Mouse (Mus musculus) R1 (cell line): ENCODE results near the gene Ddah1.

Experiments used
- DNase-seq: peaks from one replicate; pipeline ENCODE4 v3.0.0-alpha.2; 2018; ENCODE audit warnings: low read depth, low spot score

The Ddah1 gene

DNA sequence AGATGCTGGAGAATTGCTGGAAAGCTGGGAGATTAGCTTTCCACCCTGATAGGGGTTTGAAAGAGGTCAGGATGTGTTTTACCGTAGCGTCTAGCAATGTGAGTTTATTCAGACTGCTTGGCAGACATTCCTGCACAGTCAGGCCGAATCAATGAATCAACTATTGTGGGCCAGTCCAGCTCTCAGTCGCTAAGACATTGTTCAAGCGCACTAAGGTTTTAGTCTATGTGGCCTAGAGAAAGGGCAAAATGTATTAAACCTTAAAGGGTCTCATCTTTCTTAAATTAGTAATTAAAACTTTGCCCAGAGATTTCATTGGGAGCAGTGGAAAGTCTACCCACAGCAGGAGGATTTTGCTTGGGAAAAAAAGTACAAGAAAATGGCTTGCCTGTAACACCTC is 48.0 kb downstream of the Ddah1 start:
- no peak for DNase-seq

DNA sequence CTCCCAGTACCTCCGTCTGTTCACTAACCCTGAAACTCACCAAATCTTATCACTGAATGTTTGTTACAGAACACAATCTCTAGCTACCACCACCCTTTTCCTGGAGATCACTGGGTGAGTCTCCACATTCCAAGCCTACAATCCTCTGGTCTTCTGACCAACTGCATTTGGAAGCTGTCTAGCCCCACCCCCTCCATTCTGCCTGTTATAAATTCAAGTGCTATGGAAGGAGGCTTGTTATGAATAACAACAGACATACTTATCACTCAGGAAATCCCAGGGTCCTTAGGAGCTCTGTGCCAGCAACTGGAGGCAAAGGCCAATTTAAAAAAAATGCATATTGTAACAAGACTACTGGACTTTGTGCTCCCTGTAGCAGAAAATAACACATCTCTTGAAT is 58.3 kb downstream of the Ddah1 start:
- DNase-seq, result peak; percentile 60

DNA sequence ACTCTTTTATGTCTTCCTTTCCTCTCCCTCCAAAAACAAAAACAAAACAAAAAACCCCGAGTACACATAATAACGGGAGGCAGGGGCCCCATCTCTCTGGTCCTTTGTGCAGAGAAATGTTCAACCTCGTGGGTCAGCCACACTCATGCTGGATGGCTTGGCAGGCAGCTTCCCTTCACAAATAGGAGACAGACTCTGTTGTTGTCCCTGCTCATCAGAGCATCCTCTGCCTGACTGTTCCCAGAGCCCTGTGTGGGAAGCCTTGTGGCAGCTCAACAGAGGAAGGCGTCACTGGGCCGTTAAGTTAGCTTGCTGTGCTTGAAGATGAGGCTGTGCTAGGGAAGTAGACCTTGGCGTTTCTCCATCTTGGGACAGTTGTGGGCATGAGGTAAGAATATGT is 58.8 kb downstream of the Ddah1 start:
- DNase-seq, result no peak

DNA sequence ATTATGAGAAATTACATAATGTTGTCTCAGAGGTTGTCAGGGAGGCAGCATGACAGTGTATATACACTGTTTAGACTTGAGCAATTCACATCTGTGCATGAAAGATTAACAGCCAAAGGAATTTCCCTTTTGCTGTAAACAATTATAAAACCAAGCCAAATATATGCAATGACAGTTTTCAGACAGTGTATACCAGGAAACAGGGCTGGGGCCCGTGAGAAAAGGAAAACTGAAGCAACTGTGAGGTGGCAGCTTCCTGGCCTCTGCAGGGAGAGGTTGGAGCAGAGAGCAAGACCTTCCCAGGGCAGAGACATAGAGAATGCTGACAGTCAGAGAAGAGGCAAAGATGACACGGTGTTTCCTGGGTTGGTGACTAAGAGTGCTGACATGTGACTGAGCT is 62.0 kb downstream of the Ddah1 start:
- no peak for DNase-seq

DNA sequence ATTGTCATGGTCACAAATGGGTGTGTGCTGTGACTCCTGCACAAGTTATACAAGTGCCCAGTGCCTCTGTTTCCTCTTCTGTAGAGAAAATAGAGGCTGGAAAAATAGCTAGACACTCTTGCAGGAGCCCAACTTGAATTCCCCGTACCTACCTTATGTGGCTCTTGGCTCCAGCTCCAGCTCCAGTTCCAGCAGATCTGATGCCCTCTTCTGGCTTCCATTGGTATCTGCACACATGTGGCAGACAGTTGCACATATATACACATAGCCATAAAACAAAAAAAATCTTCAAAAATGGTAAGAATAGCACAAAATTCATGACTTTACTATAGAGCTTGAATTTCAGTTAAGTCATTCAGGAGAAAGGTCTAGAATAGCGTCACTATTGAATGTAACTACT is 62.5 kb downstream of the Ddah1 start:
- peak; percentile 60 for DNase-seq

DNA sequence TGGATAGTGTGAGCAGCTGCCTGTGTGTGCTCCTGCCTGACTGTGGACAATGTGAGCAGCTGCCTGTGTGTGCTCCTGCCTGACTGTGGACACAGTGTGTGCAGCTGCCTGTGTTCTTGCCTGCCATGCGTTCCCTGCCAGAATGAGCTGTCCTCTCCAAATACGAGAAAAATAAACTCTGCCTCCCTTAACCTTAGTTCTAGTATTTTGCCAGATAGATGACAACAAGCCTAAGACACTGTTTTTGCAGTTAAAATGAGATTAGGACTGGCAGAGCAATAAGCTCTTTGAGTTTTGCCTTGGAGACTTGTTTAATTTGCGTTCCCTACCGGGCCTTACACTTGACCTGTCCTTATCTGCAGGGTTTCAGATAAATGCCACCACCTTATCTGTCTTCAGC is 63.7 kb downstream of the Ddah1 start:
- no peak for DNase-seq

DNA sequence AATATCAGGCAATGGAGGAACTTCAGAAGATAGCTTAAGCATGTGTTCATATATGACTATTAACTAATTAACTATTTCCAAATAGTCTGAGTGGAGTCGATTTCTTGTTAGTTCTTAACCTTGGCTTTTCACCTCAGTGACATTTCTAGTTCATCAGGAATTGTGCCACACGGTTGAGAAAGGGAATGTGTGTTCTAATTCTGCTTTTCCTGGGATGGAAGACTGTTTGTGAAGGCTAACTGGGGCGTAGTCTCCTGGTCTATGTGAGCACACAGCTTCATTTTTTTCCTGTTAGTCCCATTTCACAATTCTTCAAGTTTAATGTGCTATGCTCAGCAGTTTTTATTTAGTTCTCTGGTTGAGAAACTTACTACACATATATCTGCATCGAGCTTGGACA is 65.2 kb downstream of the Ddah1 start:
- DNase-seq, result no peak

DNA sequence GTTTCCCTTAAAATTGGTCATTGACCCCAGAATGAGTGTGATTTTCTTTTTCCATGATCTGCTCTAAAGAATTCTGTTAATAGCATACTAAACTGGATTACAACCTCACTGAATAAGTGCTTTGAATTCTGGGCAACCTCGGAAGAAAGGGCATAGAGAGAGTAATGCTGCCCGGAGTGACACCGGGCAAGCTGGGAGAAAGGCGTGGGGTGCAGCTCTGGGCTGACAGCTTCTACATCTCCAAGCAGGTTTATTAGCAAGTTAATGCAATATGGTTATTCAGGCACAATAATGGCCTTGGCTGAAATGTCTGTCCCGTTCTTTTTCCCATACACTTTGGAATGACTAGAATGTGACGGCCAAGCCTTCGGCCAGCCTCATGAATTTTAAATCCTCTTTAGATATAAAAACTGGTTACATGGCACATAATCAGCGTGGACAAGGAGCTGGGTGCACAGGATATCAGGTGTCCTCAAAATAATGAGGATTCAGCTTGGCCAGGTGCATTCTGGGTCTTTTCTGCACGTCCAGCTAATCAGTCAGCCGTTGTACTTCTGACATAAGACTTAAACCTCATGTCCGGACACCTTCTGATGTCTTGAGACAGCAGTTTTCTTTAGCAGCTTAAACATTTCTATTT is 67.1 kb downstream of the Ddah1 start:
- DNase-seq, result no peak

DNA sequence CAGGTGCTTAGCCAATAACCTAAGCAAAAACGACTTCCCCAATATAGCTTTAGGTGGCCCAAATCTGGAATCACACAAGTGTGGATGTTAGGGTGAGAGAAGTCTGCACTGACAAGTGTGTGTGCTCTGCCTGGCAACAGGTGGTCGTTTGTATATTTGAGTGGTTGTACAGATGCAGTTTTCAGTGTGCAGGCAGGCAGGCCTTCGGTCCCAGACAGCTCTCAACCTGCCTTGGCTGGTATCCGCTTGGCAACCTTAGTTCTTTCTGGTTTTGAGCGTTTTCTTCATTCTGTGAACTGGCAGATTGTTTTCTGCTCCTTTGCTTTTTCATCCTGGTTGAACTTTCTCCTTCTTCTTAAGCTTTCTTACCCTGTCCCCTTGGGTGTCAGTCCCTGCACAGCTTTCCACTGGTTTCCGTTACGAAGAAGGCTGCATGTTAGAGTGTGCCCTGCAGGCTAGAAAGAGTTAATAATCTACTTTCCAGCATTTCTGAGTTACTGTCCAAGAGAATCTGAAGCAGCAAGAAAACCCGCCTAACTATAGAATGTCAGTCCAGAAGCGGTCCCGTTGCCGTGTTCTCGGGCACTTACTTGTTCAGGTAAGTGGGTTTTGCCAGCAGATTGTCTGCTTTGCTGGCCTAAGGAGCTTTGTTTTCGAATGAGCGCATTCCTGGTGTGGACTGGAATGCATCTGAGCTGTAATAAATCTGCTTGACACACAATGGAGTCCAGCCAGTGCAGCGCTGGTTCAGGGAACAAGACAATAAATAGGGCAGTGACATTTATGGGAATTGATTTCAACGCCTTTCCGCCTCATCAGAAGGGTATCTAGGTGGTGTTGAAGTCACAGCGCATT is 68.9 kb downstream of the Ddah1 start:
- peak; percentile 19 for DNase-seq

DNA sequence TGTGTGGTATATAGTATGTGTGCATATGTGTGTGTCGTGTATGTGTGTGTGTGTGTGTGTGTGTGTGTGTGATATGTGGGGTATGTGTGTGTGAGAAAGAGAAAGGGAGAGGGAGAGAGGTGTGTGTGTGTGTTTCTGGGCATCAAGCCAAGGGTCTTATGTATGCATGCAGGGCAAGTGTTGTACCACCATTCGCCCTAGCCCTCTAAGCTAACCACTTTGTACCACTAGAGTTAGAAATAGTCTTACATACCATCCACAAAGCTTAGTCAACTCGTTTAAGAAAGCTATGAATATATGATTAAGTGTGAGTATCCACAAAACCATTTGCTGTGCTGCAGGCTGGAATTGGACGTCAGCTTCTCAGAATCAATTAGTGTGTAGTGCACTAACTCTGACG is 70.4 kb downstream of the Ddah1 start:
- DNase-seq, result no peak

DNA sequence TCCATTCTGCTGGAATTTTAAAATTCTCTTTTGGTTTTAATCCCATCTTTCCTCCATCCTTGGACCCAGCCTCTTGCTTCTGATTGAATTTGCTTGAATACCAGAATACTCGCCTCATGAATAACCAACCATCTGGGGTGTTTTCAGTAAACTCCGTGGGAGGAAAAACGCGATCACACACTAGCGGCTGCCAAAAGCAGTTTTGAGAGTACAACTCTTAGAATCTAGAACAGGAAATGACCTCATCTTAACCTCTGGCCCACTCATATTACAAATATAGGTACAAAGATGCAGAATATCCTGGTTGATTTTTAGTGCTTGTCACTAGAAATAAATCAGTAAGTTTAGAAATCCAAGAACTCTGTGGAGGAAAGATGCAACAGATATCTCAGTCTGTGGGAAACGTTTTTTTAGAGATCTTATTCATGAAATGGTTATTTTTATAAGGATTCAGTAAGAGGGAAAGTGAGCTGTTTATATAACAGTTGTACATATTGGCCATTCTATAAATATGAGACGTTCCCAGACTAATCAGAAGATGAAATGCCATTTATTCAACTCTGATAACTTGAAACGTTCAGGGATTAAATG is 75.6 kb downstream of the Ddah1 start:
- DNase-seq, result no peak

DNA sequence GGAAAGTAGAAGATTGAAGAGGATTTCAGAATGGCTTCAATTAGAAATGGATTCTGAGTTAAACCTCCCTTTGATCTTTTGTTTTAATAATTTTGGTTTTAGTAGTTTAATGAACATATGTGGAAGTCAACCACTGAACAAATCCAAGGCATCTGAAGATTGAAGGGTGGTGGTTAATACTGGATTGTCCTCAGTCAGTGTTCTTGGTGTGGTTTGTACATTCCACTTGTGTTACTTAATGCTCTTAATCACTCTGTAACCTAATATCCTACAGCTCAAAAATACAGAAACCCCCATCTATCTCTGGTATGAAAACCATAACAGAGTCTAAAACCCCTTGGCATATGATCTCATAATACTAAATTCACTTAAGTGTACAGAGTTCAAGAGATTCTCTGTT is 79.8 kb downstream of the Ddah1 start:
- no peak for DNase-seq

DNA sequence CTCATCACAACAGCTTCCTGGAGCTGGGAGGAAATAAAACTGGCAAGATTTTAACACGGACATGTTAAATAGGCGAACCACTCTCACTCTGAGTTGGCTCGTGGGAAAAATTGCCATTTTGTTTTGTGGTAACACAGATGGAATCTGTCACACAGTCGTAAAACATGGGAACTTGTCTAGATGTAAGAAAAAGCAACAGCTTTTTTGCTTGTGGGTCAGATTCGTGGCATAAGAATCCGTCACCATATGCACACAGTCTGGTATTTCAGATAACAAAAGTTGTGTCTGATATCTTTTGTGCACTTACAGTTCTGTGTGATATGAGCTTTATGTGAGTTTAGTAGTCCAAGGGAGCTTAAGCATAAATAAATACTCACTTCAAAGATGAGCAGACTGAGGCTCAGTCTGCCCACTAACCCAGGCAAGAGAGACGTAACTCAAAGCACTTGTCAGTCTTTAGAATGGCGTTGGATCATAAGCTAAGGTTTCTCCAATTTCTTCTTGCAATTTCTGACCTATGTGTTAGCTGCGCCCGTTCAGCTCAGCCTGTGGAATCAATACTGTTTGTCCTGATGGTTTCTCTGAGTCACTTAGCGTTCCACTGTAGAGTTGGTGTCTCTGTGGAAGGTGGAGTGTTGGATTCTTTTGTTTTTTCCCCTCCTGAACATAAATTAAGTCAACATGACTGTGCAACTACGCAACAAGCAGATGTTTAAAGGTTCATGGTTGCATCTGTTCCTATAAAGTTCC is 83.7 kb downstream of the Ddah1 start:
- no peak for DNase-seq

DNA sequence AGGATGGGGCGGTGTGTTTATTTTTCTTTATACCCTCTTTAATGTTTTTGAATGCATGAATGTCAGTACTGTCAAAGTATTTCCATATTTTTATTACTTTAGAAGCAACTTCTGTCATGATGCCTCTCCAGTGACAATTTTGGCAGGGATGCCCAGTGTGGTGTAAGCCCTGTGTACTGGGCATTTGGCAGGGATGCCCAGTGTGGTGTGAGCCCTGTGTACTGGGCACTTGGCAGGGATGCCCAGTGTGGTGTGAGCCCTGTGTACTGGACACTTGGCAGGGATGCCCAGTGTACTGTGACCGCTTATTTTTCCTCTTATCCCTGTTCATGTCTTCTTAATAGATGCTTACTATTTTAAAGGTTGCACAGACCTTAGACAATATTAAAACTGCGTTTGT is 85.4 kb downstream of the Ddah1 start:
- DNase-seq, result no peak

DNA sequence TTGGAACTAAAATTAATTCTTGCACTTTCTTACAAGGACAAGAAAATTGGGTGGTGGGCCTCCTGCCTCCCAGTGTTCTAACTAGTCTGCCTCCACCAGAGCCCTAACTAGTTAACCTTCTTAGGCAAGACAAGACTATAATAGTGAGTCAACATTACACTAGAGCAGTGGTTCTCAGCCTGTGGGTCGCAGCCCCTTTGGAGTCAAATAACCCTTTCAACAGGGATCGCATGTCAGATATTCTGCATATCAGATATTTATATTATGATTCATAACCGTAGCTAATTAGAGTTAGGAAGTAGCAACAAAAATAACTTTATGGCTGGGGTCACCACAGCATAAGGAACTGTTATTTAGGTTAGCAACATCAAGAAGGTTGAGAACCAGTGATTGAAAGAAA is 86.4 kb downstream of the Ddah1 start:
- DNase-seq, result no peak

DNA sequence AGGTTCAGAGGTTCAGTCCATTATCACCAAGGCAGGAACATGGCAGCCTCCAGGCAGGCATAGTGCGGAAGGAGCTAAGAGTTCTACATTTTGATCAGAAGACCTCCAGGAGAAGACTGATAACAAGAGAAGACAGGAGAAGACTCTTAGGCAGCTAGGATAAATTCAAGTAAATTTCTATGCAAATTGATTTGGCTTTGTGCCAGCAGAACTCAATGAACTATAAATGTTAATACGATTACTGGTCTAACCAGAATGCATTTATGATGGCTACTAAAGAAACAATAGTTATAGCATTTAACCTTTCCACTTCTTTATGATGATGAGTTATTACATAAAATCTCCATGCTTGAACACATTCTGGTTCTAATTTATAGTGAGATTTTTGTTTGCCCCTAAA is 87.8 kb downstream of the Ddah1 start:
- DNase-seq, result no peak

DNA sequence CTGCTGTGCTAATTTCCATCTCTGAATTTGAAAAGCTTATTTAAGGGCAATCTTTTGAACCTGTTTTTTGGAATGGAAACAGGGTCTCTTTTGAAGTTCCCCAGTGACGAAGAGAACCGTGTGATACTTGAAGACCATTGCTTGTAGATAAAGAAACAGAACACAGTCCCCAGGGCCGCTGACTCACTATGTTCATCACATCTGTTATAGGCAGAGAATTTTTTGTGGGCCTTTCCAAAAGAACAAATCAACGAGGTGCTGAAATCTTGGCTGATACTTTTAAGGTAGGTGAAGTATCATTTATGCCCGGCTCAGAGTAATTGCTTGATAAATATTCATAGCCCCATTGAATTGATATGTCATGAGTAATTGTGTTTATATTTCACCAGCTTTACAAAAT is 93.6 kb downstream of the Ddah1 start:
- no peak for DNase-seq

DNA sequence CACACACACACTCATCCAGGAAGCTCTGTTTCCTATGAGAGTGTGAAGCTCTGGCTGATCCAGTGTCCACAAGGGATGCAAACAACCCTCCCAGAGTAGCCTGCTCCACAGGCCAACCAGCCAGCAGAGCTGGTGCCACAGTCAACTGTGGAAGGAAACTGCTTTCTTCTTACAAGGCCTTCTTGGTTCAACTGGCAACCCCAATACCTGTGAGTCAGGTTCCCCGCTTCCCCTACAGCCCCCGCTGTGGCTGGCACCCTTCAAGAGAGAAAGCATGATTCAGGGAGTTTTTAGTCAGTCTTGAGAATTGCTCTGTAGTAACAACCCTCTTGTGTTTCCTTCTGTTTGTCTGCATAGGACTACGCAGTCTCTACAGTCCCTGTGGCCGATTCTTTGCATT is 94.3 kb downstream of the Ddah1 start:
- DNase-seq, result no peak

DNA sequence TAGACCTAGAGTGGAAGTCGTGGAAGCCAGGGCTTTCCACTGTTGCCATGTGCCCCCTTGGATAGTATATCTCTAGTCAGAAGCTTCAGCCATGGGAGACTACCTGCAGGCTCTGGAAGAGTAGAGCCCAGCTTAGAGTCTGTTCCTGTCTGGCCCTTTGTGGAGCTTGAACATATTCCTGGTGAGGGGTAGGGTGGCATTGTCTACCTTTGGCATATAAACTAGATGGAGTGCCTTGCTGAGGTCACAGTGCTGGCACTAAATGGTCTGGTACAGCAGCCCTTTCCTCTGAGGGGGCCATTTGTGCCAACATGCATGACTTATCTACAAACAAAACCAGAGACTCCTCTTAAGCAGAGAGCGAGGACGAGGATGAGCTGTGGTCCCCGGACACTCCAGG is 95.2 kb downstream of the Ddah1 start:
- DNase-seq, result no peak

DNA sequence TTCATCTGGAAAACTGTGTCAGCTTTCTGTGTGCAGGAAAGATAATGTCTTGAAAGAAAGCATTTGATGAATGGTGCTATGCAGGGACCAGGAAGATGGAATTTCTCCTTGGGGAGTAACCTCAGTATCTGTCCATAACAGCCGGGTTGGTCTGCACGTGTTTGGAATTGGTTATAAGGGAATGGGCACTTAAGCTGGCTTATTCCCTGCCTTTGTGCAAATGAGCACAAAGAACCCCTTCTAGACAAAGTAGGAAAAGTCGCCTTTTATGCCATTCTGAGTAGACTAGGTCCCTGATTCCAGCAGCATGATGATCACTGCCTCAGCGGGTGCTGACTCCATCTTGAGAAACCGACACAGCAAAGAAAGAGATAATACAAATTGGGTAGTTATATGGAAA is 96.0 kb downstream of the Ddah1 start:
- no peak for DNase-seq

DNA sequence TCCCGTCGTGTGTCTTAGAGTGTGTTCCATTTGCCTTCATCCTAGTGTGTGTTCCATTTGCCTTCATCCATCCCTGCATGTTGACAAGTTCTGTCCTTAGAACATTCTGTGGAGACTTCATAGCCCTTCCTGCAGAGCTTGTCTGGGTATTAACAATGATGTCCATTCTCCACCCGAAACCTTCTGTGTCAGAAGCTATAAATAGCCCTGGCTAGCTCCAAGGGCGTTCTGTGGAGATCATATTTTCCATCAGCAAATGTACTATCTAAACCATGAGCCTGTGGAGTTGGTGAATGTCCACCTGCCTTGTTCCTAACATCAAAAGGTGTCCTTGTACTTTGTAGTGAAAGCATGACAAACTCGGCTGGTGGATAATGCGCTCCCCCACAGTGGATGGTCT is 96.8 kb downstream of the Ddah1 start:
- no peak for DNase-seq

DNA sequence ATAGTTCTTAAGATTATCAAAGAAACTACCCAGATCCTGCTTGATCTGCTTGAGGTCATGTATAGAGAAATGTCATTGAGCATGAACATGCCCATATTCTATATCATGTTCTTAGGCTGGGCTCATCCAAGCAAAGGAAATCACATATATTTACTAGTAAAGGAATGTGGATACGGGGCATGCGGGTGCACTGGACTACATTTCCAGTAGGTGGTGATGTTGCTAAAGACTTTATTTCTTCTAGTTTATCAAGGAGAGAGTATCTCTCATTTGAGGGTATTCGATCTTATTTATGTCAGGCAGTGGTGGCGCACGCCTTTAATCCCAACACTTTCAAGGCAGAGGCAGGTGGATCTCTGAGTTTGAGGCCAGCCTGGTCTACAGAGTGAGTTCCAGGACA is 99.9 kb downstream of the Ddah1 start:
- peak; percentile 24 for DNase-seq
